Mouse (Mus musculus): Measurements from ENCODE around the gene Acad8.
A peak's percentile ranks its signal among the peaks of the same experiment; 100 is the strongest.

DNA sequence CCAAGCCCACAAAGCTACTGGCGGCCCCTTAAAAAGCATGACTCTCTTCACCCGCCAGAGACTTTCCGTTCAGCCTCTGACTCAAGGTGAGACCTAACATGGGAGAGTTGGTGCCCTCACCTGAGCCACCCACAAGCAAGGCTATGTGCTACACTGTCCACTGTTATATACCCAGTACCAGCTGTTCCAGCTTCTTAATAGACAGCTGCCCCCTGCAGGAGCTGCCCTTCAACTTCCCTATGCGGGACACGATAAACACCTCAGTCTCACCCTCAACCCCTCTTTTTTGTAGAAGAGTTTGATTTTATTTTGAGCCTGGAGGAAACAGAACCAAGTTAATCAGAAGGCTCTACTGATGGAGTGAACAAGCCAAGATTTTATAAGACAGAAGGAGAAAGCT is 7.5 kb upstream of the Acad8 start:
- 0 out of 2 replicates have a peak, but pooled peaks have one; percentile 13 for TF ChIP-seq CTCF (IDR thresholded peaks at IDR 0.05)
- no peak for TF ChIP-seq POLR2A (IDR thresholded peaks at IDR 0.05; ENCODE audit: insufficient read depth, low read depth, low read length)
- no peak for TF ChIP-seq EP300 (IDR thresholded peaks at IDR 0.05; ENCODE audit: insufficient read depth, low read depth, low read length)
